Mouse (Mus musculus): ENCODE results near the gene Gmip. TPM values are rescaled to one million over a fixed set of nuclear protein-coding genes. Genes with fewer than 3 reads are reported as not detected.

Gene Gmip
- polyA plus RNA-seq, 1 experiment from 2014 or later = 31.8 TPM

GRCm38 (mm10) chr8:69837057-69837682 is 28.7 kb downstream of the Gmip start:
- Histone ChIP-seq H3K9ac (replicated peaks) (no peak overlapping the region), H3K36me3 (peaks cover 32% of the 10 kb centered on the region), H3K4me1 (replicated peaks) (peaks cover 16% of the 10 kb centered on the region), H3K4me2 (replicated peaks) (no peak overlapping the region), H3K27me3 (no peaks in the 10 kb centered on the region), H3K27ac (no peak overlapping the region), H3K9me3 (no peaks in the 10 kb centered on the region), H3K4me3 (replicated peaks) (no peak overlapping the region)
- no peak for ATAC-seq
- WGBS = 88% methylated on average over 8 of the region's 8 CpGs

GRCm38 (mm10) chr8:69847167-69848065 is 38.9 kb downstream of the Gmip start:
- no peak overlapping the region for H3K4me3 ChIP-seq (replicated peaks)
- H3K4me1 ChIP-seq (replicated peaks) = no peaks in the 10 kb centered on the region
- WGBS = 85% methylated on average over 3 of the region's 3 CpGs
- no peak overlapping the region for H3K27ac ChIP-seq
- peaks cover 18% of the 10 kb centered on the region for H3K36me3 ChIP-seq
- H3K4me2 ChIP-seq (replicated peaks) = no peak overlapping the region
- ATAC-seq = no peak
- no peak overlapping the region for H3K9ac ChIP-seq (replicated peaks)
- no peaks in the 10 kb centered on the region for H3K27me3 ChIP-seq
- H3K9me3 ChIP-seq = no peaks in the 10 kb centered on the region

- no peak for ATAC-seq
- Histone ChIP-seq H3K9me3 (no peaks in the 10 kb centered on the region), H3K27me3 (no peaks in the 10 kb centered on the region), H3K4me1 (replicated peaks) (no peaks in the 10 kb centered on the region), H3K27ac (no peak overlapping the region), H3K36me3 (peaks cover 17% of the 10 kb centered on the region), H3K4me3 (replicated peaks) (no peak overlapping the region), H3K4me2 (replicated peaks) (no peak overlapping the region), H3K9ac (replicated peaks) (no peak overlapping the region)
- WGBS = 92% methylated on average over 8 of the region's 8 CpGs
Observed at GRCm38 (mm10) chr8:69848951-69849350, 40.5 kb downstream of the Gmip start.

GRCm38 (mm10) chr8:69849899-69850298 is 41.4 kb downstream of the Gmip start:
- 50% methylated on average over 3 of the region's 3 CpGs for WGBS
- no peaks in the 10 kb centered on the region for H3K4me1 ChIP-seq (replicated peaks)

GRCm38 (mm10) chr8:69850926-69851506 is 42.5 kb downstream of the Gmip start:
- 0 out of 2 replicates have a peak, but pooled peaks have one; percentile 14 for ATAC-seq
- 85% methylated on average over 7 of the region's 7 CpGs for WGBS
- Histone ChIP-seq H3K9ac (replicated peaks) (no peak overlapping the region), H3K27ac (no peak overlapping the region), H3K9me3 (no peaks in the 10 kb centered on the region), H3K4me3 (replicated peaks) (no peak overlapping the region), H3K27me3 (no peaks in the 10 kb centered on the region), H3K4me1 (replicated peaks) (no peaks in the 10 kb centered on the region), H3K36me3 (peaks cover 17% of the 10 kb centered on the region), H3K4me2 (replicated peaks) (no peak overlapping the region)

More at GRCm38 (mm10) chr8:69849899-69850298, 41.4 kb downstream of the Gmip start:
- peaks cover 17% of the 10 kb centered on the region for H3K36me3 ChIP-seq
- H3K27ac ChIP-seq = no peak overlapping the region
- H3K9me3 ChIP-seq = no peaks in the 10 kb centered on the region
- H3K4me3 ChIP-seq (replicated peaks) = no peak overlapping the region
- no peaks in the 10 kb centered on the region for H3K27me3 ChIP-seq
- ATAC-seq = no peak
- H3K4me2 ChIP-seq (replicated peaks) = no peak overlapping the region
- no peak overlapping the region for H3K9ac ChIP-seq (replicated peaks)

GRCm38 (mm10) chr8:69853869-69854268 is 45.4 kb downstream of the Gmip start:
- H3K4me3 ChIP-seq (replicated peaks) = no peak overlapping the region
- H3K27ac ChIP-seq = no peak overlapping the region

GRCm38 (mm10) chr8:69860807-69861206 is 52.3 kb downstream of the Gmip start:
- no peak overlapping the region for H3K4me2 ChIP-seq (replicated peaks)
- WGBS = 55% methylated on average over 4 of the region's 4 CpGs
- H3K4me1 ChIP-seq (replicated peaks) = no peaks in the 10 kb centered on the region
- peaks cover 52% of the 10 kb centered on the region for H3K36me3 ChIP-seq
- no peaks in the 10 kb centered on the region for H3K27me3 ChIP-seq
- H3K9ac ChIP-seq (replicated peaks) = no peak overlapping the region
- no peak for ATAC-seq
- no peak overlapping the region for H3K4me3 ChIP-seq (replicated peaks)
- H3K27ac ChIP-seq = no peak overlapping the region
- H3K9me3 ChIP-seq = no peaks in the 10 kb centered on the region

More at GRCm38 (mm10) chr8:69853869-69854268, 45.4 kb downstream of the Gmip start:
- Histone ChIP-seq H3K4me1 (replicated peaks) (no peaks in the 10 kb centered on the region), H3K27me3 (no peaks in the 10 kb centered on the region), H3K9ac (replicated peaks) (no peak overlapping the region), H3K4me2 (replicated peaks) (no peak overlapping the region), H3K9me3 (no peaks in the 10 kb centered on the region), H3K36me3 (peaks cover 16% of the 10 kb centered on the region)
- WGBS = 92% methylated on average over 10 of the region's 10 CpGs
- ATAC-seq = no peak

- H3K4me1 ChIP-seq (replicated peaks) = no peaks in the 10 kb centered on the region
- H3K27me3 ChIP-seq = no peaks in the 10 kb centered on the region
- no peak overlapping the region for H3K9ac ChIP-seq (replicated peaks)
- ATAC-seq = no peak
- no peak overlapping the region for H3K27ac ChIP-seq
- 64% methylated on average over 2 of the region's 2 CpGs for WGBS
- H3K36me3 ChIP-seq = peaks cover 56% of the 10 kb centered on the region
- no peaks in the 10 kb centered on the region for H3K9me3 ChIP-seq
- H3K4me3 ChIP-seq (replicated peaks) = no peak overlapping the region
- no peak overlapping the region for H3K4me2 ChIP-seq (replicated peaks)
Observed at GRCm38 (mm10) chr8:69861251-69861650, 52.8 kb downstream of the Gmip start.

GRCm38 (mm10) chr8:69863387-69864020 is 55.0 kb downstream of the Gmip start:
- no peak for ATAC-seq
- Histone ChIP-seq H3K27me3 (no peaks in the 10 kb centered on the region), H3K4me2 (replicated peaks) (no peak overlapping the region), H3K9ac (replicated peaks) (no peak overlapping the region), H3K4me1 (replicated peaks) (no peaks in the 10 kb centered on the region), H3K36me3 (peaks cover 58% of the 10 kb centered on the region), H3K4me3 (replicated peaks) (no peak overlapping the region), H3K27ac (no peak overlapping the region), H3K9me3 (no peaks in the 10 kb centered on the region)
- WGBS = 88% methylated on average over 5 of the region's 5 CpGs

- Histone ChIP-seq H3K27ac (no peak overlapping the region), H3K36me3 (peaks cover 54% of the 10 kb centered on the region), H3K27me3 (no peaks in the 10 kb centered on the region), H3K9me3 (no peaks in the 10 kb centered on the region), H3K9ac (replicated peaks) (no peak overlapping the region), H3K4me1 (replicated peaks) (no peaks in the 10 kb centered on the region), H3K4me2 (replicated peaks) (no peak overlapping the region), H3K4me3 (replicated peaks) (no peak overlapping the region)
- WGBS = 81% methylated on average over 5 of the region's 5 CpGs
- ATAC-seq = no peak
Observed at GRCm38 (mm10) chr8:69864180-69864579, 55.7 kb downstream of the Gmip start.

GRCm38 (mm10) chr8:69867696-69868326 is 59.3 kb downstream of the Gmip start:
- Histone ChIP-seq H3K27me3 (no peaks in the 10 kb centered on the region), H3K9ac (replicated peaks) (no peak overlapping the region), H3K9me3 (no peaks in the 10 kb centered on the region), H3K4me3 (replicated peaks) (no peak overlapping the region), H3K36me3 (peaks cover 55% of the 10 kb centered on the region), H3K4me2 (replicated peaks) (no peak overlapping the region), H3K4me1 (replicated peaks) (no peaks in the 10 kb centered on the region), H3K27ac (no peak overlapping the region)
- no peak for ATAC-seq
- WGBS = 81% methylated on average over 5 of the region's 5 CpGs
